Mouse (Mus musculus): Measurements from ENCODE around the gene Polr1a. TPM values are rescaled to one million over a fixed set of nuclear protein-coding genes. Genes with fewer than 3 reads are reported as not detected.

Polr1a gene
- polyA plus RNA-seq, 1 experiment from 2014 or later = 13.0 TPM

DNA sequence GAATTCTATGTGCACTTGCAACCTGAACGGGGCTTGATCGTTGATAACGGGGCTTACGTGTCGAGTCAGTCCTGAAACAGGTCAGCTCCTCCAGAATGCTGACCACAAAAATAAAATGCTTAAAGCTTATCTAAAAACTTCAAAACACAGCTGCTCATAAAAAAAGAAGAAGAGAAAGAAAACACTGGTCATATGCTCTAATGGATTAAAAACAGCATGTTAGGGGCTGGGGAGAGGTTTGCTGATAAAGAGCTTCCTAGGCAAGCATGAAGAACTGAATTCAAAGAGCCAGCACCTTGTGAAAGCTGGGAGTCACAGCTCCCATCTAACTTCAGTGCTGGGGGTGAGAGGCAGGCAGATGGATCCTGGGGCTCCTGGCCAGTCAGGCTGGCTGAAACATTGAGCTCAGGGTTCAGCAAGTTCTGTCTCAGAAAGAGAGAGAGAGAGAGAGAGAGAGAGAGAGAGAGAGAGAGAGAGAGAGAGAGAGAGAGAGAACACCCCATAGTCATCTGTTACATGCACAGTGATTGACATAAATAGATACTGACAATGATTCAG lies 92.4 kb downstream of the Polr1a start:
- ATAC-seq (ENCODE audit: insufficient read depth) = no peak
- no peak overlapping the region for H3K27ac ChIP-seq (replicated peaks)
- H3K27me3 ChIP-seq = no peaks in the 10 kb centered on the region
- 20% methylated on average over 5 of the region's 5 CpGs for WGBS (ENCODE audit: insufficient replicate concordance)
- no peaks in the 10 kb centered on the region for H3K9me3 ChIP-seq (replicated peaks)
- no peaks in the 10 kb centered on the region for H3K4me1 ChIP-seq (replicated peaks)
- H3K4me3 ChIP-seq (replicated peaks) = no peak overlapping the region
- no peaks in the 10 kb centered on the region for H3K36me3 ChIP-seq (replicated peaks)
- no peak overlapping the region for H3K9ac ChIP-seq
- no peak overlapping the region for H3K4me2 ChIP-seq

DNA sequence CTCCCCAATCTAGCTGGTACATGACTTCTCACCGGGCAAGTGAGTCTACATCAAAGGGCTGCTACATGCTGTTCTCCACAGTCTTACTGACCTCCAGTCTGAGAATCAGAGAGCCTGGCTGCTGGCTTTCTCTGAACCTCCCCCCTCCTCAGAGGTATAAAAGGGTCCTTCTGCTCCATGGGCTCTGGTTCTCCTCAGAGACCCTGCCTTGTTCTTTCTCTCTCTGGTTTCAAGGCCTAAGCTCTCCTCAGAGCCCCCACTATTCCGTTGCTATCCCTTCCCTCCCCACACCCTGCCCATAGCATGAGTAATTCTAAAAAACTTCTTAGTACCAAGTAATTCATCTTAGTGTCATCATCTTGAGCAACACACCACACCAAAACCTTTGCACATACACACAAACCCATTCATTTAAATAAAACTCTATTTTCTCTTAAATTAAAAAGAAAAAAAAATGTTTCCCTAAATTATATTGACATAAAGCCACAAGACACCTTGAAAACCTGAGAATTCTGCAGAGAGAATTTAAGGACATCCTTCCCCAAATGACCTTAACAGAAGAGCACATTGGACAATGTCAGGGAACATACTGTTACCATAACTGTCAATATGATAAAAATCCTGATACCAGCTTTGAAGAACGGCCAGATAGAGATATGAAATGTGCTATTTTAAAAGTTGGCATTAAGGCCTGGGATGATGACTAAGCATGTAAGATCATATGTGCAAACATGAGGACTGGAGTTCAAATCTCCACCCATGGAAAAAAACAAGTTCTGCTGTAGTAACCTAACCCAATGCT lies 98.8 kb downstream of the Polr1a start:
- H3K4me3 ChIP-seq (replicated peaks) = no peak overlapping the region
- no peak overlapping the region for H3K9ac ChIP-seq
- no peaks in the 10 kb centered on the region for H3K4me1 ChIP-seq (replicated peaks)
- no peak for ATAC-seq (ENCODE audit: insufficient read depth)
- no peaks in the 10 kb centered on the region; the same call in 1 of the 2 replicates for H3K27me3 ChIP-seq
- no peak overlapping the region for H3K27ac ChIP-seq (replicated peaks)
- H3K9me3 ChIP-seq (replicated peaks) = no peaks in the 10 kb centered on the region
- H3K4me2 ChIP-seq = no peak overlapping the region
- H3K36me3 ChIP-seq (replicated peaks) = no peaks in the 10 kb centered on the region
- WGBS (ENCODE audit: insufficient replicate concordance) = 56% methylated on average over 3 of the region's 3 CpGs

- H3K9ac ChIP-seq = no peak overlapping the region
- no peaks in the 10 kb centered on the region for H3K4me1 ChIP-seq (replicated peaks)
- H3K27me3 ChIP-seq = no peaks in the 10 kb centered on the region; the same call in 1 of the 2 replicates
- H3K27ac ChIP-seq (replicated peaks) = no peak overlapping the region
- no peak for ATAC-seq (ENCODE audit: insufficient read depth)
- H3K4me2 ChIP-seq = no peak overlapping the region
- no peaks in the 10 kb centered on the region for H3K36me3 ChIP-seq (replicated peaks)
- no peak overlapping the region for H3K4me3 ChIP-seq (replicated peaks)
- WGBS (ENCODE audit: insufficient replicate concordance) = 64% methylated on average over 4 of the region's 4 CpGs
- H3K9me3 ChIP-seq (replicated peaks) = no peaks in the 10 kb centered on the region
Observed at GRCm38 (mm10) chr6:72008213-72008655, 99.4 kb downstream of the Polr1a start.

- Histone ChIP-seq H3K27ac (replicated peaks) (no peak overlapping the region), H3K9me3 (replicated peaks) (no peaks in the 10 kb centered on the region), H3K4me1 (replicated peaks) (no peaks in the 10 kb centered on the region), H3K4me3 (replicated peaks) (no peak overlapping the region), H3K9ac (no peak overlapping the region), H3K4me2 (no peak overlapping the region), H3K36me3 (replicated peaks) (no peaks in the 10 kb centered on the region), H3K27me3 (no peaks in the 10 kb centered on the region; the same call in 1 of the 2 replicates)
- 76% methylated on average over 1 of the region's 1 CpGs for WGBS (ENCODE audit: insufficient replicate concordance)
- no peak for ATAC-seq (ENCODE audit: insufficient read depth)
Observed at GRCm38 (mm10) chr6:72009454-72009853, 100.6 kb downstream of the Polr1a start.

DNA sequence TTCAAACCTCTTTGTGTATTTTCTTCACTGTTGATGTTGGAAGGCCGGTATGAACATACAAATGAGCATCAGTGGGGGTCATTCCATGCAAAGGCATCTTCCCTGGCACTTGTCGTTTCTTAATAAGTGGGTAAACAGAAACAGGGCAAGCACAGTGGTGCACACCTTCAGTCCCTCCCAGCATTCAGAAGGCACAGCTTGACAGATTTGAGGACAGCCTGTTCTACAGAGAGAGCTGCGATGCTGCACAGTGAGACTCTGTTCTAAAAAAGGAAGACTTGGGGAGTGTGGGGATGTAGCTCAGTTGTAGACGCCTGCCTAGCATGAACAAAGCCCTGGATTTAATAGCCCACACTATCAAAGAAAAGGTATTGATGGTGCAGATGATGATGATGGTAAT lies 105.2 kb downstream of the Polr1a start:
- H3K9ac ChIP-seq = no peak overlapping the region
- 51% methylated on average over 4 of the region's 4 CpGs for WGBS (ENCODE audit: insufficient replicate concordance)
- no peak overlapping the region for H3K4me2 ChIP-seq
- no peak overlapping the region for H3K27ac ChIP-seq (replicated peaks)
- peaks cover 5% of the 10 kb centered on the region; the same call in 1 of the 2 replicates for H3K27me3 ChIP-seq
- H3K4me3 ChIP-seq (replicated peaks) = no peak overlapping the region
- H3K9me3 ChIP-seq (replicated peaks) = no peaks in the 10 kb centered on the region
- no peaks in the 10 kb centered on the region for H3K4me1 ChIP-seq (replicated peaks)
- H3K36me3 ChIP-seq (replicated peaks) = no peaks in the 10 kb centered on the region
- ATAC-seq (ENCODE audit: insufficient read depth) = no peak

GRCm38 (mm10) chr6:72018052-72018451 lies 109.2 kb downstream of the Polr1a start:
- H3K27me3 ChIP-seq = 0 out of 2 replicates have a peak, but pooled peaks cover 5% of the 10 kb centered on the region
- no peak overlapping the region for H3K4me3 ChIP-seq (replicated peaks)
- H3K4me1 ChIP-seq (replicated peaks) = no peaks in the 10 kb centered on the region
- WGBS (ENCODE audit: insufficient replicate concordance) = 54% methylated on average over 6 of the region's 6 CpGs
- no peak overlapping the region for H3K4me2 ChIP-seq
- H3K9me3 ChIP-seq (replicated peaks) = no peaks in the 10 kb centered on the region
- H3K27ac ChIP-seq (replicated peaks) = no peak overlapping the region
- no peak for ATAC-seq (ENCODE audit: insufficient read depth)
- H3K36me3 ChIP-seq (replicated peaks) = no peaks in the 10 kb centered on the region
- H3K9ac ChIP-seq = no peak overlapping the region

GRCm38 (mm10) chr6:72025497-72025896 lies 116.6 kb downstream of the Polr1a start:
- 0 out of 2 replicates have a peak, but pooled peaks cover 4% of the 10 kb centered on the region for H3K4me1 ChIP-seq (replicated peaks)
- no peak overlapping the region for H3K4me2 ChIP-seq
- 0 out of 2 replicates have a peak, but pooled peaks cover 2% of the 10 kb centered on the region for H3K27me3 ChIP-seq
- H3K36me3 ChIP-seq (replicated peaks) = no peaks in the 10 kb centered on the region
- H3K4me3 ChIP-seq (replicated peaks) = no peak overlapping the region
- H3K9ac ChIP-seq = no peak overlapping the region
- no peak for ATAC-seq (ENCODE audit: insufficient read depth)
- no peak overlapping the region for H3K27ac ChIP-seq (replicated peaks)
- no peaks in the 10 kb centered on the region for H3K9me3 ChIP-seq (replicated peaks)

DNA sequence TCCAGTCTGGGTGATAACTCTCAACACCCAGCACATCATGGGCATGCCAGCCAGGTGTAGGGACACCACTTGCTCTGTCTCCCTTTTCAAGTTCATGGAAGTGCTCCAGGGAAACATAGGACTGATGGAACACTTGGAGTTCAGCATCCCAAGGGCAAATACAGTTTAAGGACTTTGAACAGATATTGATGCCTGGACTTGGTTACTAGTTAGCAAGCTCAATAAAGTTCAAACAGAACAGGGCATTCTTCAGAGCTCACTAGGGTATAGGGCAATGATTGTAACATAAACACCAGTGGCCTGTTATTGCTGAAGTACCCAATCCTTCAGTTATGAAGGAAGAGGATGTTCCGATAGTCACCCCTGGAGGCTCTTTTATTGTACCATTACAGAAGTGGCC lies 119.2 kb downstream of the Polr1a start:
- no peak overlapping the region for H3K4me3 ChIP-seq (replicated peaks)
- peak; percentile 37; the same call in 1 of the 2 replicates for ATAC-seq (ENCODE audit: insufficient read depth)
- 73% methylated on average over 1 of the region's 1 CpGs for WGBS (ENCODE audit: insufficient replicate concordance)
- no peaks in the 10 kb centered on the region for H3K36me3 ChIP-seq (replicated peaks)
- no peak overlapping the region for H3K27ac ChIP-seq (replicated peaks)
- no peak overlapping the region for H3K4me2 ChIP-seq
- no peaks in the 10 kb centered on the region for H3K9me3 ChIP-seq (replicated peaks)
- 0 out of 2 replicates have a peak, but pooled peaks cover 2% of the 10 kb centered on the region for H3K27me3 ChIP-seq
- 0 out of 2 replicates have a peak, but pooled peaks cover 4% of the 10 kb centered on the region for H3K4me1 ChIP-seq (replicated peaks)
- no peak overlapping the region for H3K9ac ChIP-seq

GRCm38 (mm10) chr6:72029674-72030073 lies 120.8 kb downstream of the Polr1a start:
- no peak overlapping the region for H3K9ac ChIP-seq

More at GRCm38 (mm10) chr6:72029674-72030073, 120.8 kb downstream of the Polr1a start:
- H3K27ac ChIP-seq (replicated peaks) = no peak overlapping the region
- 0 out of 2 replicates have a peak, but pooled peaks cover 2% of the 10 kb centered on the region for H3K27me3 ChIP-seq
- no peaks in the 10 kb centered on the region for H3K9me3 ChIP-seq (replicated peaks)
- 0 out of 2 replicates have a peak, but pooled peaks cover 4% of the 10 kb centered on the region for H3K4me1 ChIP-seq (replicated peaks)
- ATAC-seq (ENCODE audit: insufficient read depth) = no peak
- H3K36me3 ChIP-seq (replicated peaks) = no peaks in the 10 kb centered on the region
- no peak overlapping the region for H3K4me2 ChIP-seq
- 9% methylated on average over 6 of the region's 6 CpGs for WGBS (ENCODE audit: insufficient replicate concordance)
- H3K4me3 ChIP-seq (replicated peaks) = no peak overlapping the region

Data from liver, embryonic 15.5 days (tissue).